Mouse (Mus musculus): ENCODE results near the gene Rras2.

- no peak for TF ChIP-seq REST (IDR thresholded peaks at IDR 0.05; ENCODE audit: insufficient read depth, insufficient read length)
- no peak for TF ChIP-seq USF1 (IDR thresholded peaks at IDR 0.05; ENCODE audit: low read depth)
- no peak for TF ChIP-seq MYOG (IDR thresholded peaks at IDR 0.05; ENCODE audit: control insufficient read depth in 1 of 3, insufficient read depth in 1 of 3, insufficient read length in 2 of 3, low read depth in 2 of 3)
- TF ChIP-seq POLR2A (IDR thresholded peaks at IDR 0.05; ENCODE audit: insufficient read length, low read depth), result no peak
- TF ChIP-seq E2F4 (IDR thresholded peaks at IDR 0.05; ENCODE audit: insufficient read depth), result no peak
- no peak for TF ChIP-seq TCF3 (IDR thresholded peaks at IDR 0.05; ENCODE audit: insufficient read length, low read depth)
- no peak for TF ChIP-seq MAX (IDR thresholded peaks at IDR 0.05; ENCODE audit: low read depth)
- TF ChIP-seq POLR2AphosphoS2 (IDR thresholded peaks at IDR 0.05; ENCODE audit: insufficient read length, low read depth), result no peak
- no peak for TF ChIP-seq MYOD1 (IDR thresholded peaks at IDR 0.05; ENCODE audit: control insufficient read depth in 1 of 3, insufficient read length in 2 of 3, low read depth in 2 of 3)
Measured at GRCm38 (mm10) chr7:114042973-114043928, 74.3 kb downstream of the Rras2 start.
